Mouse (Mus musculus): ENCODE measurements around the gene 4933428G20Rik.
A peak's percentile ranks its signal among the peaks of the same experiment; 100 is the strongest.

The 4933428G20Rik gene

GRCm38 (mm10) chr11:97499865-97500719 lies at the start of gene 4933428G20Rik:
Gene 4933428G20Rik (minus strand): TSS chr11:97500340.
- peak; percentile 88 for DNase-seq

DNA sequence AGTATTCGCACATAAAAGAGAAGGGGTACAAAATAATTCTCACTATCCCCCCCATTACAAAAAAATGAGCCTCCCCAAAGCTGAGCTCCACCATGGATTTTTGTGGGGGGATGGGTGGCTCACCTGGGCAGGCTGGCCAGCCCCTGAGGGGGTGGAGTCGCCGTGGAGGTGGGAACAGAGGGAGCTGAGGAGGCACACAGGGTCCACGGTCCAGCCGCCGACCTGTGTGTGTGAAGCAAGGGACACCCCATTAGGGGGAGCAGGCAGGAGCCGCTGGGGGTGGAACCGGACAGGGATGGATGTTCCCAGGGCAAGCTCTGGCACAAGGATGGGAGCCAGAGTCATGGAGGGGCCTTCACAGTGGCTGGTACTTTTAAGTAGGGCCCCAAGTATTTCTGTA lies 48.6 kb upstream of the 4933428G20Rik start:
- no peak for DNase-seq

DNA sequence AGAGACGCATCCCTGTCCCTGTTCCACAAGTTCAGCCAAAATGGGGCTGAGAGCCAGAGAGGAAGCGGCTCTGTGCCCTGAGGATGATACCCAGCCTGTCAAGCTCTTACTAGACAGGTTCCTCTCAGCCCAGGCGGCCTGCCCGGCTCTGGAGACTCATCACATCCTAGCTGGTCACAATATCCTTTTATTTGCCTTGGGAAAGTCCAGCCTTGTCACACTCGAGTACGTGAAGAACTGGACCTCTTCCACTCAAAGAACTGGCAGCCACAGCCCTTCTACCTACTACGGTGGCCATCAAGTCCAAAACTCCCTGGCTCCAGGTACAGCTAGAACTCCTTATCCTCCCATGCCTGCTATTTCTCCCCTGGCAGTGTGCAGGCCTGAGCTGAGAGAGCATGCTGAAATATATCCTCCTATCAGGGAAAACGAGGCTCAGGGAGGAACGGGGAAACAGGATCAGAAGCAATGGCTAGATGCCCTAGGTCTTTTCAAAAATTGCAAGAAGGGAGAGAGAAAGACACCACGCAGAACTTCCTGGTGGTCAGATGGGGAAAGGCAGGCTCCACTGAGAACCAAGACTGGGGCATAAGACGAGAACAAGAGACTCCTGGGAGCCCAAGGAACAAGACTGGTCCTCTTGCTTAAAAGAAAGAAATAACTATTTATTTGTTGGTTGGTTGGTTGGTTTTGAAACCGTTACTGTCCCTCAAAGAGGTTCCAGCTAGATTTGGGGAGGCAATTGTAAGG lies 48.0 kb upstream of the 4933428G20Rik start:
- no peak for DNase-seq

DNA sequence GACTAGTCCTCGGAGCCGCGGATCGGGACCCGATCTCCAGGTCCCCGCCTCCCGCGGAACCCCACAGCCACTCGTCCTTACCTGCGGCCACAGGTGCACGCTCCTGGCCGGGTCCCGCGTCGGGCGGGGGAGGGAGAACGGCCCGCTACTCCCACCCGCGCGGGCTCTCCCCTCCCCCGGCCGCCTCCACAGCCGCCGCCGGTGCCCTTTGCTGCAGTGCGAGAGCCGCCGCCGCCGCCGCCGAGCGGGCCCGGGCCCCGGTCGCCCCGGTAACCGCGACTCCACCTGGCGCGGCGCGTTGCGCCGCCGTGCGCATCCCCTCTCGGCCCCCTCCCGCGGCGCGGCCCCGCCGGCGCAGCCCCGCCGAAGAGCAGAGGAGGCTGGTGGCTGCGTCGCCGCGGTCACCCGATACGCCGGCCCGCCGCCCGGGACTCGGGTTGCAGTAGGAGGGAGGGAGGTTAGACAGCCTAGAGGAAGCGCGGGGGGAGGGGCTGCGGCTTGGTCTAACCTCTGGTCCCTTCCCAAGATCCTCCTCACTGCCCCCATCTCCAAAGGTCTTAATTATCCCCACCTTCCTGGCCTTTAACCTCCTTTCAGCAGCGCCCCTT lies 46.8 kb upstream of the 4933428G20Rik start:
- peak; percentile 90 for DNase-seq

DNA sequence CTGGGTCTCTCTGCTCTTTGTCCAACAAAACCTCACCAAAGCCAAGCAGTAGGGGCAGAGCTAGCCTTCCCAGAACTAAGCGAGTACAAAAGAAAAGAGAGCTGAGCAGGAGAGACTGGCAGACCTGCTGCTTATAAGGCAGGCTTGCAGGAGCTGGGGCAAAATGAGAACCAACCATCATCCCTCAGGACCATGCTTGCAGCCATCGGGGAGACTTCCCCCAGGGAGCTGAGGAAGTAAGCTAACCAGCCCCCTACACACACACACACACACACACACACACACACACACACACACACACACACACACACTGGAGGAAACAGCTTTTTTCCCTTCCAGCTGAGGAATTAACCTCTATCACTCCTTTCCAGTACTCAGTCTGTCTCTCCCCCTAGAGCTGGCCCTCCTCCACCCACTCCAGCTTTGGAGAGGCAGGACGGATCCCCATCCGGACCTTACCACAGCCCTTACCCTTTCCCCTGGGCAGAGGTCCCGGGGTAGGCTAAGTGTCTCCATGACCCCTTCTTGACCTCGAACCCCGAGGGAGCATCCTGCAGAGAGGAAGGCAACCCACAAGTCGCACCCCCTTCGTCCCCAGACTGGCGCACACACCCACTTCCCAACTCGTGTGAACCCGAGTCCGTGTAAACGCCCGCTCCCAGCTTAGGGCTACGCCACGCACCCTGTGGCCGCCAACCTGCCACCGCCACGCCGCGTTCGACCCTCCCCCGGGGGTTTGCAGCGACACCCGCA lies 45.8 kb upstream of the 4933428G20Rik start:
- DNase-seq: peak; percentile 83

DNA sequence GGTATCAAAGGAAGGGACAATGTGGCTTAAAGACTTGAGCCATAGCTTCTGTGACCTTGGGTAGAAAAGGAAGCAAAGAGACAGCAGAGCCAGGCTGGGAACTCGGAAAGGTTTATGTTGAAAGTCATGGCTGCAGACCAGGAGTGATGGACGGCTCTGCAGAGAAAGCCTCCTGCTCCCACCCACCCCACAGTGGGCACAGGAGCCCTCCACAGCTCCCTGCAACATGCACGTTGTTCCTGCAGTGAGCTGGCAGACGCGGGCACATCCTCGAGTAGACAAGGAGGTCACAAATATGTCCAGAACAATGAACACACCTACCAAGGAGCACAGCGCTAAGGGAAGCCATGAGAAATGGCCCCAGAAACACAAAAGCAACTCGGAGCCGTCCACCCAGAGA lies 43.7 kb upstream of the 4933428G20Rik start:
- no peak for DNase-seq

DNA sequence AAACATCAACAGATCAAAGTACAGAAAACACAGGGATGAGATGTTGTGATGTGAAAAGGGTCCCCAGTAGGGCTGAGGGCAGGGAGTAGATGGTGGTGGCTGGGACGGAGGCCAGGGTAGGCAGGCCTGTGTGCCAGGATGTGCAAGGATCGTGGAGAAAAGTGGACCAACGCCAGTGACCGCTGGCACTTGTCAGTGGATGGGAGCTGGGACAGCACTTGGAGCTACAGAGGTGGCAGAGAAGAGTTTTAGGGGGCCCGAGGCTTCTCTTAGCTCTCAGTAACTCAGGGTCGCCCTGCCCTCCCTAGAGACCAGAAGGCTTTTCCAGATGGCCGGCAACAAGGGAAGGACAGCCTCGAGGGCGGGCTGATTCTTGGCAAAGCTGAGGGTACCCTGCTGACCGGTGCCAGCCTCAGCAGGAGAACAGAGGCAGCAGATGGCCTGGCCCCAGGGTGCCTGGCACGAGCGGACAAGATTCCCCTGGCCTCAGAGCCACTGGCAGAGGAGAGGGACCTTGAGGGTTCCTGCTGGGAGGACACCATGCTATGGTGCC lies 43.1 kb upstream of the 4933428G20Rik start:
- peak; percentile 94 for DNase-seq

- no peak for DNase-seq
Measured at GRCm38 (mm10) chr11:97542171-97543150, 42.3 kb upstream of the 4933428G20Rik start.

GRCm38 (mm10) chr11:97540604-97541003 lies 40.5 kb upstream of the 4933428G20Rik start:
- DNase-seq: no peak

DNA sequence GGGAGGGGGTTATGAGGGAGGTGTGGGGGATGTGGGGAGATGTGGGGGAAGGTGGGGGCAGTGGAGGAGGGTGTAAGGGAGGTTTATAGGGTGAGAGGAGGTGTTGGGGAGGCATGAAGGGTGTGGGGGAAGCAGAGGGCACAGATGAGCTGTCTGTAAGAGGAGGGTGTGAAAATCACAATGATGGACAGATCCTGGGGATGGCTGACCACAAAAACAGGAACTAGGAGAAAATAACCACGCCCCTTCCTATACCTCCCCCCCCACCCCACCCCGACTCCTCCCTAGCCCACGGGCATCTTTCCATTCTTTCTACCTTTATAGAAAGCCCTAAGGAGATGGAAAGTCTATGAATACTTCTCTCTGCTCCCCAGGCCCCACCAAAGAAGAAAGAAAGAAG lies 40.0 kb upstream of the 4933428G20Rik start:
- no peak for DNase-seq

DNA sequence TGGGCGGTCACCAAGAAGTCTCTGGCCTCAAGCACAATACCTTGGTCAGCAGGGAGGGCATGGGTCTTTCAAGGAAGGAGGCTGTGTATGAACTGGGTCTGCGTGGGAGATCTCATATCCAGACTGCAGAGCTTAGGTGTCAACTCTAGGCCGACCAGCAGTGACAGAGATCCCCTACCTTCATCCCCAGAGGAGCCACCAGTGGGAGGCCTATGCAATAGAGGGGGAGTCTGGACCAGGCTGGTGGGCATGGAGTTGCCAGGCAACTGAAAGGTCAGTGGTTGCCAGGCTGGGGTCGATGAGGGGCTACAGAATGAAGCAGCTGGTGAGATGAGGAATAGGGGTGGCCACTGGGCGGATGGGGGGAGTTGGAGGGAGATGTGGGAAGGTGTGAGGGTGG lies 39.5 kb upstream of the 4933428G20Rik start:
- peak; percentile 85 for DNase-seq

GRCm38 (mm10) chr11:97537580-97538089 lies 37.5 kb upstream of the 4933428G20Rik start:
- DNase-seq: no peak

DNA sequence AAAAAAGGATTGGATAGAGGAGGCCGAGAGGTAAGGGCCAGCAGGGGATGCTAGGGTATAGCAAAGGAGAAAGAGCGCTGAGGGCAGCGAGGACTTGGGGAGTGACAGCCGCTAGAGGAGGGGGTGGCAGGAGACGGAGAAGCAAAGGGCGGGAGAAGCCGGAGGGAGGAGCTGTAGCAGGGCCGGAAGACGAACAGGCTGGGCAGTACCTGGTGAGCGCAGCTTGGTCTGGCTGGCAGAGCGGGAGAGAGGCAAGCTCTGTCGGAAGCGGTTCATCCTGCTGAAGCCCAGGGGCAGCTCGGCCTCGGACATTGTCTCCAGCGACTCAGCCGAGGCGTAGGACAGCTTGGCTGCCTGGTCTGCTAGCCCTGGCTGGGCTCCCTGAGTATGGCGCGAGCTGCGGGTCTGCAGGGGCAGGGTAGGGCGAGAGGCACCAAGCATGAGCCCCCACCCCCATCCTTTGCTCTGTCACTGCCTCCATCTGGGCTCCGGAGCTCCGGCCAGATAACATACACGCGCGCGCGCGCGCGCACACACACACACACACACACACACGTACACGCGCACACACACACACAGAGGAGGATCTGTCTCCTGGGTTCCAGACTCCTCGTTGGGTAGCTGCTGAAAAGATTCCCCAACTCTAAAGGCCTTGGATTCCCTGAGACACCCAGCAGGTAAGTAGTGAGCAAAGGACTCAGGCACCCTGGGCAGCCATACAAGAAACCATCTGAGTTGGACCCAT lies 36.9 kb upstream of the 4933428G20Rik start:
- DNase-seq: peak; percentile 85

DNA sequence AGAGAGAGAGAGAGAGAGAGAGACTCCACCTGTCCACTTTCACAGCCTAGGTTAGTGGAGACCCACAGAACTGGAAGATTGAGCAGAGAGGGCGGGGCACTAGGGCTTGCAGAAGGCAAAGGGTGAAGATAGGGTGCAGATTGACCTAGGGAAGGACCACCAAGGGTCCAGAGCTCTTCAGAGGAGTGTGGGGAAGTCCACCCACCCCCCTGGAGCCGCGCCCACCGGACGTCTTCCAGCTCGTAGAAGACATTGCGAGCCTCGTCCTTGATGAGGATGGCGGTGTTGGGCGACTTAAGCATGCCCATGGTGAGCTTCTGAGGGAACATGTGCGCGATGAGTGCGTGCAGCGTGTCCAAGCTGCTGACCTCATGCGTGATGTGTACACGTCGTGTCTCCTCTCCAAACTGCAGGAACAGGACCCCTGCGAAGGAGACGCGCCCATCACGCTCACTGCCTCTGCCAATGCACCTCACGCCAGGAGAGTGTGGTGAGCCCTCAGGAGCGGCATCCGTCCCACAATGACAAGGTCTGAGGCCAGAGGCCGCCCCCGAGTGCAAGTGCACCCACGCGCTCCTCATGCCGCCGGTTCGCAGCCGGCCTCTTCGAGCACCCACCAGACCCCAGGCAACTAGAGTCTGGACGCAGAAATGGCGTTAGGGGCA lies 36.1 kb upstream of the 4933428G20Rik start:
- peak; percentile 84 for DNase-seq

DNA sequence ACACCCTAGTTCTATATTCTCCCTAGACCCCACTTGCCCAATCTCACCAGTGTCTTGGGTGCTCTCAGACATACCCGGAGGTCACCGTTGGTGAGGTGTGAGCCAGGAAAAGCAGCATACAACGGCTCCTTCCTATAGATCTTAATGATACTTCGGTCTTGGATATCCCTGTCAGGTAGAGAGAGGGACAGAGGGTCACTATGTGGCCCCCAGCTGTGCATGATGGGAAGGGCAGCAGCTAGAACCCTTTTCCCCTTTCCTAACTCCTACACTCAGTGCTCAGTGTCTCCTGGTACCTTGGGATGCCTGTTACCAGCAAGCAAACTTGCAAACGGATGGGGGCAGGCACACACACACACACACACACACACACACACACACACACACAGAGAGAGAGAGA lies 35.5 kb upstream of the 4933428G20Rik start:
- DNase-seq: no peak

- no peak for DNase-seq
Measured at GRCm38 (mm10) chr11:97535308-97535630, 35.1 kb upstream of the 4933428G20Rik start.

DNA sequence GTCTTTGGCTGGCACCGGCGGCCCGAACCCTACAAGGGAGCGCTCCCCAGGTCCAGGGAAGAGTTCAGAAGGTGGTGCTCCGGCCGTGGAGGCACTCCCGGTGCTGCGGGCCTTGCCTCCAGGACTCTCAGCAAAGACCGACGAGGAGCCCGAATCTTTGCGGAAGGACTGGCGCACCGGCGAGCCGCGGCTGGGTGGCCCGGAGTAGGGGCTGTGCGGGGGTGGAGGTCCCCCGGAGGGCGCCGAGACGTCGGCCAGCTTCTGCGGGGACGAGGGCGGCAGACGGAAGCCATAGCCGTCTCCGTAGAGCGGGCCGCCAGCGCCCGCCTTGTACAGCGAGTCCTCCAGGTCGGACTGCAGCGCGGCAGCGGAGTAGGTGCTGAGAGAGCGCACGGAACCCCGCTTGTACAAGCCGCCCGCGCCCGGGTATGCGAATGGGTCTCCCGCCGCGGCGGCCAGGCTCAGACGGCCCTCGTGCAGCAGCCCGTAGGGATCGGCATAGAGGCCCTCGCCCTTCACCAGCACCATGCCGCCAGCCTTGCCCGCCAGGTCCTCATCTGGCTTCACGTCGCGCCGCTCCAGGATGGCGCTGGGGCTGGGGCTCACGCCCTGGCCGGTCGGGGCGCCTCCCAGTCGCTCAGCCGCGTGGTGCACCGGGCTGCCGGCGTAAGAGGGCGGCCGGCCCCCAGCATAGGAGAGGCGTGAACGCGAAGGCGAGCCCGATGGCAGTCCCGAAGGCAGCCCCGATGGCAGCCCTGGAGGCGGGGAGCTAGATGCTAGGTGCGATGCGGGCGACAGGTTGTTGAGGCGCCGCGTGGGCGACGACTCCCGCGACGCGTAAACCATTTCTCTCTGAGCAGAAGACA lies 34.5 kb upstream of the 4933428G20Rik start:
- DNase-seq: peak; percentile 84

DNA sequence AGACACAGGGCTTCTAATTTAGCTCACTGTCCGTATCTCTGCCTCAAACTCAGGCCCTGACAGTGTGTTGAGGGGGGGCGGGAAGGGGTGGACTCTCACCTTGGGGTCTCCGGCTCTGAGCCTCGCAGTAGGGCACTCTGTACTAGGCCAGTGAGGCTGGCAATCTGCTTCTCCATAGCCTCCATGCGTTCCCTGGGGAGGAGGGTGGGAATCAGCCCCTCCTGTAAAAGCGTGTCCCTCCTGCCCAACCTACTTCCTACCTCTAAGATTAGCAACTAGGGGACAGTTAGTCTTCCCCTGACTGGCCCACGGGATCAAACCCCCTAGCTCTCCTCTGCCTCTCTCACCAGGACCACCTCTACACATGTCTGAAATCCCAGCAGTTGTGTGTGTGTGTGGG lies 33.5 kb upstream of the 4933428G20Rik start:
- DNase-seq: no peak

All from heart, adult 11 months (tissue).